Mouse (Mus musculus) midbrain, embryonic 13.5 days (tissue): Measurements from ENCODE around the gene C1qtnf7. TPM values are rescaled to one million over a fixed set of nuclear protein-coding genes. Genes with fewer than 3 reads are reported as not detected.

Source experiments
- ATAC-seq: fragments of 200-750 bp; cut with Nextera tagmentation; 2 replicates; pipeline ENCODE4 v1.8.0; 2017; ENCODE audit warnings: mild to moderate bottlenecking, moderate TSS enrichment, moderate library complexity
- H3K27ac ChIP-seq: fragments of 300-500 bp; sonication (generic); 2 replicates; pipeline ENCODE4 v1.5.1; 2015; ENCODE audit warnings: inconsistent platforms, mild to moderate bottlenecking, moderate library complexity
- H3K27me3 ChIP-seq: fragments of 300-500 bp; sonication (generic); 2 replicates; pipeline ENCODE4 v1.6.1; 2015; ENCODE audit warnings: mild to moderate bottlenecking, inconsistent platforms
- H3K36me3 ChIP-seq: fragments of 300-500 bp; sonication (generic); 2 replicates; pipeline ENCODE4 v1.6.1; 2015; ENCODE audit warnings: mild to moderate bottlenecking, inconsistent platforms
- H3K4me1 ChIP-seq: fragments of 300-500 bp; sonication (generic); replicated peaks from 2 replicates; pipeline ENCODE4 v1.6.1; 2015; ENCODE audit warnings: inconsistent platforms
- H3K4me2 ChIP-seq: fragments of 300-500 bp; sonication (generic); replicated peaks from 2 replicates; pipeline ENCODE4 v1.6.1; 2015; ENCODE audit warnings: moderate library complexity, mild to moderate bottlenecking, inconsistent platforms
- H3K4me3 ChIP-seq: fragments of 300-500 bp; sonication (generic); replicated peaks from 2 replicates; pipeline ENCODE4 v1.5.1; 2015; ENCODE audit warnings: mild to moderate bottlenecking, inconsistent platforms
- H3K9ac ChIP-seq: fragments of 300-500 bp; sonication (generic); replicated peaks from 2 replicates; pipeline ENCODE4 v1.6.1; 2015; ENCODE audit warnings: mild to moderate bottlenecking, inconsistent platforms
- H3K9me3 ChIP-seq: fragments of 300-500 bp; sonication (generic); 2 replicates; pipeline ENCODE4 v1.6.1; 2016; ENCODE audit warnings: mild to moderate bottlenecking, inconsistent platforms
- WGBS: fragments of 180-500 bp; shearing (Covaris S2); methylation state at CpG from one replicate; pipeline ENCODE4 v1.1.7; 2015; 5-methylcytosine and 5-hydroxymethylcytosine counted together
- polyA plus RNA-seq: library from polyadenylated mRNA; unstranded; fragments of >200 nt; fragmentation: Nextera tagmentation; extraction: Ambion mirVana; gene quantifications from 2 replicates; pipeline ENCODE4 v1.2.1, GENCODE M21; 2015

The C1qtnf7 gene
- polyA plus RNA-seq, 1 experiment from 2014 or later, result 1.6 TPM

- Histone ChIP-seq H3K27ac (no peak overlapping the region), H3K27me3 (no peaks in the 10 kb centered on the region), H3K36me3 (no peaks in the 10 kb centered on the region), H3K4me1 (no peaks in the 10 kb centered on the region), H3K4me2 (no peak overlapping the region), H3K9me3 (peaks cover 7% of the 10 kb centered on the region), H3K9ac (no peak overlapping the region), H3K4me3 (no peak overlapping the region)
- ATAC-seq, result no peak
- 74% methylated on average over 7 of the region's 7 CpGs for WGBS
These were observed 27.0 kb downstream of the C1qtnf7 start for GRCm38 (mm10) chr5:43542246-43542845.

GRCm38 (mm10) chr5:43549951-43550350 is 34.6 kb downstream of the C1qtnf7 start:
- no peak overlapping the region for H3K9ac ChIP-seq
- H3K4me1 ChIP-seq, result no peaks in the 10 kb centered on the region
- H3K4me3 ChIP-seq, result no peak overlapping the region
- ATAC-seq, result no peak
- H3K9me3 ChIP-seq, result no peaks in the 10 kb centered on the region
- H3K4me2 ChIP-seq, result no peak overlapping the region
- no peaks in the 10 kb centered on the region for H3K36me3 ChIP-seq
- WGBS, result 69% methylated on average over 4 of the region's 4 CpGs
- H3K27me3 ChIP-seq, result no peaks in the 10 kb centered on the region
- no peak overlapping the region for H3K27ac ChIP-seq

DNA sequence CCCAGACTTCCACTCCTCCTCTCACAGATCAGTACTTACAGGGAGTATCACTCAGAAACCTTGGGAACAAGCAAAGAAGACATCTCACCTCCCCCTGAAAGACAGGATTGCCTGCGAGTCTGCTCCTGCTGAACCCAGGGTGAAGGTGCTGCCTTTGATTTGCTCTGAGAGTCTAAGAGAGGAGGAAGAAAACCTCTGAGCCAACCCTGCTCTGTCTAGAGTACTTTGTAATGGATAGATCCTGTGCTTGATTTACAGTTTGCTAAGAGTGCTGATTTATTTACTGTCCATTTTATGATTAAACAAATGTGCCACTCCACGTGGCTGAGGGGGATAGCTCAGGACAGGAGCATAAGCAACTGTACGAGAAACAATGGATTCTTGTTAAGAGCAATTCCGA is 35.1 kb downstream of the C1qtnf7 start:
- no peak overlapping the region for H3K9ac ChIP-seq
- no peaks in the 10 kb centered on the region for H3K9me3 ChIP-seq
- no peak overlapping the region for H3K4me3 ChIP-seq
- H3K4me2 ChIP-seq, result no peak overlapping the region
- no peaks in the 10 kb centered on the region for H3K4me1 ChIP-seq
- H3K27me3 ChIP-seq, result no peaks in the 10 kb centered on the region
- H3K36me3 ChIP-seq, result no peaks in the 10 kb centered on the region
- H3K27ac ChIP-seq, result no peak overlapping the region
- 59% methylated on average over 4 of the region's 4 CpGs for WGBS
- no peak for ATAC-seq

GRCm38 (mm10) chr5:43554871-43555270 is 39.5 kb downstream of the C1qtnf7 start:
- no peak for ATAC-seq
- H3K27ac ChIP-seq, result no peak overlapping the region
- no peaks in the 10 kb centered on the region for H3K9me3 ChIP-seq
- no peaks in the 10 kb centered on the region for H3K4me1 ChIP-seq
- H3K4me2 ChIP-seq, result no peak overlapping the region
- no peak overlapping the region for H3K4me3 ChIP-seq
- H3K27me3 ChIP-seq, result no peaks in the 10 kb centered on the region
- H3K36me3 ChIP-seq, result no peaks in the 10 kb centered on the region
- H3K9ac ChIP-seq, result no peak overlapping the region
- 26% methylated on average over 2 of the region's 2 CpGs for WGBS

- Histone ChIP-seq H3K27ac (no peak overlapping the region), H3K36me3 (no peaks in the 10 kb centered on the region), H3K9me3 (no peaks in the 10 kb centered on the region), H3K4me2 (no peak overlapping the region), H3K9ac (no peak overlapping the region), H3K4me1 (no peaks in the 10 kb centered on the region), H3K27me3 (no peaks in the 10 kb centered on the region), H3K4me3 (no peak overlapping the region)
- 84% methylated on average over 6 of the region's 6 CpGs for WGBS
- no peak for ATAC-seq
These were observed 40.1 kb downstream of the C1qtnf7 start for GRCm38 (mm10) chr5:43555406-43555805.

- Histone ChIP-seq H3K9ac (no peak overlapping the region), H3K4me2 (no peak overlapping the region), H3K4me1 (no peaks in the 10 kb centered on the region), H3K9me3 (no peaks in the 10 kb centered on the region), H3K27ac (no peak overlapping the region), H3K4me3 (no peak overlapping the region), H3K27me3 (no peaks in the 10 kb centered on the region), H3K36me3 (no peaks in the 10 kb centered on the region)
- no peak for ATAC-seq
- 83% methylated on average over 5 of the region's 5 CpGs for WGBS
These were observed 42.1 kb downstream of the C1qtnf7 start for GRCm38 (mm10) chr5:43557436-43557835.

- Histone ChIP-seq H3K9ac (no peak overlapping the region), H3K9me3 (no peaks in the 10 kb centered on the region), H3K4me3 (no peak overlapping the region), H3K4me2 (no peak overlapping the region), H3K27me3 (no peaks in the 10 kb centered on the region), H3K36me3 (no peaks in the 10 kb centered on the region), H3K4me1 (no peaks in the 10 kb centered on the region), H3K27ac (no peak overlapping the region)
- ATAC-seq, result no peak
- 74% methylated on average over 2 of the region's 2 CpGs for WGBS
These were observed 46.4 kb downstream of the C1qtnf7 start for GRCm38 (mm10) chr5:43561639-43562252.

GRCm38 (mm10) chr5:43569720-43570359 is 54.5 kb downstream of the C1qtnf7 start:
- no peak overlapping the region for H3K9ac ChIP-seq
- H3K36me3 ChIP-seq, result no peaks in the 10 kb centered on the region
- no peak overlapping the region for H3K4me2 ChIP-seq
- no peaks in the 10 kb centered on the region for H3K27me3 ChIP-seq
- no peak overlapping the region for H3K4me3 ChIP-seq
- no peaks in the 10 kb centered on the region for H3K4me1 ChIP-seq
- no peak overlapping the region for H3K27ac ChIP-seq
- no peaks in the 10 kb centered on the region for H3K9me3 ChIP-seq
- no peak for ATAC-seq
- 80% methylated on average over 3 of the region's 3 CpGs for WGBS

DNA sequence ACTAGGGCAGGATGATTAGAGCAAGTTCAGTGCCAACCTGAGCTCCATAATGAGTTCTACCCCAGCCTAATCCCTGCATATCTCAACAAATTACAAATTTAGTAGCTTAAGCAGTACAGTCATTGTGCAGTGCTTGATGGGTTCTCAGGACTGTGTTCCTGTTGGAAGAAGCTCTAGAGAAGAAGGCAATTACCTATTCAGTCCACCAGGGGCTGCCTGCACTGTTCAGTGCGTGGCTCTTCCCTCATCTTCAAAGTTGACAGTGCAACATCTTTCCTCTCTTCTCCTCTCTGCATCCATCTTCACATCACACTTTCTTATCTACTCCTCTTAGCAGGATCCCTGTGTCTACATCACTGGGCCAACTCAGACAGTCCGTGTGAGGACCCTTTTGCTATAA is 67.5 kb downstream of the C1qtnf7 start:
- H3K27ac ChIP-seq, result no peak overlapping the region
- no peaks in the 10 kb centered on the region for H3K36me3 ChIP-seq
- H3K4me1 ChIP-seq, result peaks cover 11% of the 10 kb centered on the region
- no peak overlapping the region for H3K4me3 ChIP-seq
- H3K9me3 ChIP-seq, result no peaks in the 10 kb centered on the region
- H3K27me3 ChIP-seq, result no peaks in the 10 kb centered on the region
- ATAC-seq, result peak; percentile 73
- no peak overlapping the region for H3K4me2 ChIP-seq
- H3K9ac ChIP-seq, result no peak overlapping the region
- WGBS, result 31% methylated on average over 2 of the region's 2 CpGs

DNA sequence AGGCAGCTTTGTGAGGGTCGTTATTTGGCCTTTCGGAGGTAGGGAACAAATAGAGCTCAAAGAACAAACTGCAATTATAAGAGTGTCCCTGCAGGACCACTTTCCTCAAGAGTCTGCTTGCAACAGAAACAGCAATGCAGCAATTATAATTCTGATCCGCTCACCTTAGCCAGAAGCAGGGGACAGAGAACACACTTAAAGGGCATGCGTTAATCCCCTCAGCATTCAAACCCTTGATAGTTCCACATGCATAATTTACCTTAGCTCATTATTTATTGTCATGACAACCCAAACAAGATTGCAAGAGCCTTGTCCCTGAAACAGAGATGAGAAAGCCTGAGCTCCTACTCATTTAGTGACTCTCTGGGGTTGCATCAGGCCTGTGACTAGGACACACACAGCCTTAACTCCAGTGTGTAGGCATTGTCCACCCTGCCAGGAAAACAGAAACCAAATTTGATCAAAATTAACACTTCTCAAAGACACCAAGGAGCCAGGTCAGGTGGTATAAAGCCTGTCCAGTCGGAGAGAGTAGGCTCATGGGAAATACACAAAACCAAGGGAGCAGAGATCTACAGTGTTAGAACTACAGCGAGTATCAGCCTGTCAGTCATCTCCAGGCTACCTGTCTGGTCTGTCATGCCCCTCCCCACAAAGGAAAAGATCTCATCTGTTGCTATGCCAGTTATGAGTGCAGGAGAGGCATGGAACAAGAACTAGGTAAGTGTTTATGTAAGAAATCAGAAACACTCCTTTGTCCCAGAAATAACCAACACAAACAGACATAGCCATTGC is 68.2 kb downstream of the C1qtnf7 start:
- ATAC-seq, result peak; percentile 77
- peak overlapping the region; percentile 56 for H3K27ac ChIP-seq
- no peak overlapping the region for H3K9ac ChIP-seq
- no peak overlapping the region for H3K4me2 ChIP-seq
- H3K36me3 ChIP-seq, result no peaks in the 10 kb centered on the region
- H3K4me3 ChIP-seq, result no peak overlapping the region
- peaks cover 11% of the 10 kb centered on the region for H3K4me1 ChIP-seq
- WGBS, result 52% methylated on average over 6 of the region's 6 CpGs
- H3K27me3 ChIP-seq, result no peaks in the 10 kb centered on the region
- no peaks in the 10 kb centered on the region for H3K9me3 ChIP-seq

DNA sequence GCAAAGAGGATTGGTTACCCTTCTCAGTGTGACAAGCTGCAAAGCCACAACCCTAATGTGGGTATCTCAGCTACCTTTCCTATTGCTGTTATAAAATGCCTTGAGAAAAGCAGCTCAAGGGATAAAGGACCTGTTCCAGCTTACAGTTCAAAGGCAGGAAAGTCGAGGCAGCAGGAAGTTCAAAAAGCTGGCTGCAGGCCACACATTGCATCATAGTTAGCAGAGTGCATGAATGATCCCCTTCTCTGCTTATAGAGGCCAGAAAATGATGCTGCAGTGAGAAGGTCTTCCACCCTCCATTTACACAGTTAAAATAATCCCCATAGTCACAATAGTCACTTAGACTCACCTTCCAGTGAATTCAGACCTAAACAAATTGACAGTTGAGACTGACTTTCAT is 69.1 kb downstream of the C1qtnf7 start:
- 31% methylated on average over 1 of the region's 1 CpGs for WGBS
- no peak overlapping the region for H3K4me3 ChIP-seq
- H3K4me1 ChIP-seq, result peaks cover 16% of the 10 kb centered on the region
- no peaks in the 10 kb centered on the region for H3K27me3 ChIP-seq
- no peak overlapping the region for H3K27ac ChIP-seq
- H3K4me2 ChIP-seq, result no peak overlapping the region
- no peaks in the 10 kb centered on the region for H3K36me3 ChIP-seq
- no peak for ATAC-seq
- no peak overlapping the region for H3K9ac ChIP-seq
- no peaks in the 10 kb centered on the region for H3K9me3 ChIP-seq
